Comparison of ENCODE assay signal across 8 mouse cellular contexts in the genomic region with DNA sequence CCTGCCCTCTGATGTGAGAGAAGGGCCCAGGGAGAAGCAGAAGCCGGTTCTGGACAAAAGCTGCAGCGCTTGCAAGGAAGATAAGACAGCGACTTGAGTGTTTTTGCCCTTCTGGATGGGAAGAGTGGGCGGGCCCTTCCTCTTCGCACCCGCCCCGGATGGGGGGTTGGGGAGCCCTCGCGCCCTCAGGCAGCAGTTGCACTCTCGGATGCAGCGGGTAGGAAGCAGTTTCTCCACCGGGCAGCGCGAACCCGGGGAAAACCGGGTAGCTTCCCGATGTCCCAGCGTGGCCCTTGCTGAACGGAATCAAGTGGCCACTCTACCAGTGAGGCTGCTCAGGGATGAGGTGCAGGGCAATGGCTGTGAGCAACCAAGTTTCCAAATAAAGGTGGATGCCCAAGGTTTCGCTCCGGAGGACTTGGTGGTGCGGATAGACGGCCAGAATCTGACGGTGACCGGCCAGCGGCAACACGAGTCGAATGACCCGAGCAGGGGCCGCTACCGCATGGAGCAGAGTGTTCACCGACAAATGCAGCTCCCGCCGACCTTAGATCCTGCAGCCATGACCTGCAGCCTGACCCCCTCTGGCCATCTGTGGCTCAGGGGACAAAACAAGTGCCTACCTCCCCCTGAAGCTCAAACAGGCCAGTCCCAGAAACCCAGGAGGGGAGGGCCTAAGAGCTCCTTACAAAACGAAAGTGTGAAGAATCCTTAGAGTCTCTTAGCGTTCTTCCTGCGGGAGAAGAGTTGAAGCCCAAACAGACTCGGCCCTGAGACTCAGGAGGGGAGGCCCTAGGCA. TPM values are rescaled to one million over a fixed set of nuclear protein-coding genes. Genes with fewer than 3 reads are reported as not detected.
DNase-seq lines count a peak whose midpoint lies in the region; ATAC-seq lines count a peak whose summit lies in the region.

A gene (plus strand): TSS at position 116 of the 799 bp plus-strand sequence.

- DNase-seq in CD8-positive naive resting alpha-beta T cell, adult 2 months (ENCODE audit: low read depth in 2 of 2, low spot score in 2 of 2) = peak; percentile 51 to 77
- DNase-seq in heart, postnatal 10 days = peak; percentile 78 to 79
- DNase-seq in kidney, postnatal 25 days = peak; percentile 77 to 86
- peak; percentile 81 to 87 for DNase-seq in lung, postnatal 4 days
- peak; percentile 61 for DNase-seq in retina, postnatal 1 day
- DNase-seq in urinary bladder, postnatal 4 days (ENCODE audit: low spot score in 2 of 2) = peak; percentile 66 to 71

- ATAC-seq in activated CD4-positive, CD25-positive, alpha-beta regulatory T cell, adult 4 months = peak; percentile 86
- ATAC-seq in erythroblast, adult 5-6 weeks (replicated peaks; ENCODE audit: low FRiP score, poor library complexity, severe bottlenecking) = peak; percentile 66

- intact Hi-C loops in heart, postnatal 10 days (cut with DNase I) = loop anchor here (1.0 to 10.0 kb wide), 4 partner anchors 23 to 351 kb away; no protein-coding TSS in a partner anchor

RNA-seq across cellular contexts. Expression of the gene that starts here (rescaled TPM):
- polyA plus RNA-seq in activated CD4-positive, CD25-positive, alpha-beta regulatory T cell, adult 4 months (2017; shearing (Covaris generic)) = under 1 TPM; 0.70 to 0.78 TPM
- total RNA-seq in erythroblast, adult 5-6 weeks (2015; ENCODE audit: low replicate concordance) = not detected in 2 replicates
- not detected in 2 replicates for total RNA-seq in erythroblast, adult 5-6 weeks (2017; ENCODE audit: low replicate concordance)
- total RNA-seq in heart, postnatal 10 days (2021) = not detected

Comparison
In these comparisons a context has a peak if more than half of its experiments do, and no peak if none do; other contexts are left out.
1. Peak in every context shown above with its lines: DNase-seq and ATAC-seq.
2. Peak in ATAC-seq in activated CD4-positive, CD25-positive, alpha-beta regulatory T cell, adult 4 months; RNA of the gene not detected or under 1 TPM.
3. Peak in ATAC-seq in erythroblast, adult 5-6 weeks; RNA of the gene not detected or under 1 TPM.
4. Peak in DNase-seq in heart, postnatal 10 days; RNA of the gene not detected or under 1 TPM.